Mouse (Mus musculus) layer of hippocampus, adult 9-11 months (tissue): ENCODE results near the gene Slc22a23.

Experiments used
- DNase-seq: peaks from one replicate; pipeline ENCODE4 v3.0.0; 2022

Gene Slc22a23

GRCm38 (mm10) chr13:34228905-34229304, 116.1 kb downstream of the Slc22a23 start:
- DNase-seq: no peak

- no peak for DNase-seq
These were observed 117.0 kb downstream of the Slc22a23 start for GRCm38 (mm10) chr13:34227720-34228661.

GRCm38 (mm10) chr13:34226940-34227339, 118.0 kb downstream of the Slc22a23 start:
- no peak for DNase-seq

GRCm38 (mm10) chr13:34222985-34223384, 122.0 kb downstream of the Slc22a23 start:
- no peak for DNase-seq

GRCm38 (mm10) chr13:34219728-34220127, 125.3 kb downstream of the Slc22a23 start:
- no peak for DNase-seq

- no peak for DNase-seq
These were observed 126.2 kb downstream of the Slc22a23 start for GRCm38 (mm10) chr13:34218776-34219175.

- DNase-seq: no peak
These were observed 130.1 kb downstream of the Slc22a23 start for GRCm38 (mm10) chr13:34214855-34215254.

- no peak for DNase-seq
These were observed 132.2 kb downstream of the Slc22a23 start for GRCm38 (mm10) chr13:34212735-34213212.

GRCm38 (mm10) chr13:34211261-34211775, 133.7 kb downstream of the Slc22a23 start:
- DNase-seq: no peak

- DNase-seq: no peak
These were observed 137.1 kb downstream of the Slc22a23 start for GRCm38 (mm10) chr13:34207714-34208470.

- no peak for DNase-seq
These were observed 139.8 kb downstream of the Slc22a23 start for GRCm38 (mm10) chr13:34205216-34205615.

- DNase-seq: no peak
These were observed 149.3 kb downstream of the Slc22a23 start for GRCm38 (mm10) chr13:34195676-34196075.

- DNase-seq: no peak
These were observed 151.6 kb downstream of the Slc22a23 start for GRCm38 (mm10) chr13:34193384-34193783.

- DNase-seq: peak; percentile 41
These were observed 152.4 kb downstream of the Slc22a23 start for GRCm38 (mm10) chr13:34192414-34193191.

GRCm38 (mm10) chr13:34187571-34187970, 157.4 kb downstream of the Slc22a23 start:
- peak; percentile 79 for DNase-seq

GRCm38 (mm10) chr13:34185371-34185770, 159.6 kb downstream of the Slc22a23 start:
- DNase-seq: no peak

GRCm38 (mm10) chr13:34181624-34182023, 163.4 kb downstream of the Slc22a23 start:
- DNase-seq: no peak

GRCm38 (mm10) chr13:34174025-34174424, 171.0 kb downstream of the Slc22a23 start:
- no peak for DNase-seq

GRCm38 (mm10) chr13:34163304-34163975, 181.5 kb downstream of the Slc22a23 start:
- no peak for DNase-seq

- DNase-seq: peak; percentile 95
These were observed 182.3 kb downstream of the Slc22a23 start, which contains the start of gene Psmg4 for GRCm38 (mm10) chr13:34162491-34163303. Gene Psmg4 (plus strand): TSS chr13:34162964.

GRCm38 (mm10) chr13:34159926-34160325, 185.1 kb downstream of the Slc22a23 start:
- no peak for DNase-seq
